Mouse (Mus musculus) spleen, adult 2 months (tissue): ENCODE measurements around the gene Atp8a1.

Experiments used
- CTCF ChIP-seq: fragments of 200-500 bp; IDR thresholded peaks from 2 replicates; pipeline ENCODE4 v1.5.1; 2011; ENCODE audit warnings: mild to moderate bottlenecking, inconsistent platforms; ENCODE audit not compliant: insufficient read depth, insufficient read length, insufficient replicate concordance; ENCODE audit errors: extremely low read depth
- POLR2A ChIP-seq: fragments of 200-500 bp; IDR thresholded peaks from 2 replicates; pipeline ENCODE4 v1.6.1; 2011; ENCODE audit warnings: low read depth, low read length, inconsistent platforms

DNA sequence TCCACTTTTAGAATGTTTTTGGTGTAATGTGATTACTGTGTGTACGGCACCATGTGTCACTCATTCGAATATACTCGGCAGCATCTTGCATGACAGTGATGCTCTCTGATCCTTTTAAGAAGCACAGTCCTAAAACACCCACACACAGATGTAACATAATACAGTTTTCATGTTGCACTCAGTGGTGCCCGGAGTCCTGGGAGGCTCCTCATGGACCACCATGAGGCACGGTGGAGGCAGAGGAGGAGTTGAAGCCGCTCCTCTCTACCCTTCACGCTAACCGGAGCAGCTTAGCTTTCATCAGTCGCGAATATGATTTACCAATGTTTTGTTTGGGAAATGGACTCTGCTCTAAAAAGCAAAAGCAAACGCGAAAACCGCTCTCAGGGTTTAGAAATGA lies 120.4 kb downstream of the Atp8a1 start:
- TF ChIP-seq POLR2A: no peak
- no peak for TF ChIP-seq CTCF
